Mouse (Mus musculus): ENCODE data around the gene Pak4. TPM values are rescaled to one million over a fixed set of nuclear protein-coding genes. Genes with fewer than 3 reads are reported as not detected.

Gene Pak4
- polyA plus RNA-seq, 1 experiment from 2014 or later = 17.9 TPM

- H3K9ac ChIP-seq = no peak overlapping the region
- H3K27ac ChIP-seq (replicated peaks) = no peak overlapping the region
- H3K9me3 ChIP-seq (replicated peaks) = no peaks in the 10 kb centered on the region
- no peak overlapping the region for H3K4me2 ChIP-seq
- 0 out of 2 replicates have a peak, but pooled peaks cover 11% of the 10 kb centered on the region for H3K36me3 ChIP-seq (replicated peaks)
- H3K4me3 ChIP-seq (replicated peaks) = no peak overlapping the region
- no peaks in the 10 kb centered on the region for H3K27me3 ChIP-seq
- ATAC-seq (ENCODE audit: insufficient read depth) = no peak
- H3K4me1 ChIP-seq (replicated peaks) = peaks cover 90% of the 10 kb centered on the region
Measured at GRCm38 (mm10) chr7:28587644-28588043, 10.3 kb downstream of the Pak4 start.

DNA sequence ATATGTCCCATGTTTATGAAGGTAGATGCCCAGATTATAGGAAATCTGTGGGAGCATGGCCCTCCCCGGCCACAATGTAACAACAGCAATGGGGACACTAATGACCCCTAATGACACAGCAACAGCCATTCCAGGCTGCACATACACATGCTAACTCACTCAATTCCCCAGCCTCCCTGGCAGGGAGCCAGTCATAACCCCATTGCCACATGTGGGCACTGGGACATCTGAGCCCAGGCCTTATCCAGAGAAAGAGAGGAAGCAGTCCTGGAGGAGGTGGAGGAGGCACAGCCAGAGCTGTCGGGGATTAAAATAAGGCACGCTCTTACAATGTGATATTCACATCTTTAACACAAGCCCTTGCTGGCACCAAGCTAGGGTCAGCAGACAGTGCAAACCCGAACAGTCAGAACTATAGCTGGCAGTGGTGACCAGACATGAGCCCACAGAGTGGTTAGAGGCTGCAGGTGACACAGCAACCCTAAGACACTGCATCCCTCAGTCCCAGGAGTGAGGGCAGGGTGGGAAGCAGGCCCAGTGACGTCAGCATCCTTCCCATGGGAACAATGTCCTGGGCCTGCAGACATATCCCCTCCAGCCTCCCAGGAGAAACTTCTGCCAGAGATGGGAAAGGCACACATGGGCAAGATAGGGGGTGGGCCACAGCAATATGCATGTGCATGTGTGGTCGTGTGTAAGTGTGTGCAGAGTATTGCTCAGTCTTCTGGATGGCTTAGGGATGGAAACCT, 11.1 kb downstream of the Pak4 start:
- H3K4me2 ChIP-seq = no peak overlapping the region
- no peak overlapping the region for H3K4me3 ChIP-seq (replicated peaks)
- peaks cover 90% of the 10 kb centered on the region for H3K4me1 ChIP-seq (replicated peaks)
- 0 out of 2 replicates have a peak, but pooled peaks cover 8% of the 10 kb centered on the region for H3K36me3 ChIP-seq (replicated peaks)
- 69% methylated on average over 6 of the region's 6 CpGs for WGBS (ENCODE audit: insufficient replicate concordance)
- no peaks in the 10 kb centered on the region for H3K9me3 ChIP-seq (replicated peaks)
- H3K9ac ChIP-seq = no peak overlapping the region
- ATAC-seq (ENCODE audit: insufficient read depth) = no peak
- no peaks in the 10 kb centered on the region for H3K27me3 ChIP-seq
- peak overlapping the region; percentile 1; the same call in 1 of the 2 replicates for H3K27ac ChIP-seq (replicated peaks)

GRCm38 (mm10) chr7:28585001-28585400, 13.0 kb downstream of the Pak4 start:
- Histone ChIP-seq H3K36me3 (replicated peaks) (no peaks in the 10 kb centered on the region), H3K4me1 (replicated peaks) (peaks cover 90% of the 10 kb centered on the region), H3K9me3 (replicated peaks) (no peaks in the 10 kb centered on the region), H3K4me2 (peak overlapping the region; percentile 66), H3K4me3 (replicated peaks) (no peak overlapping the region), H3K27ac (replicated peaks) (peak overlapping the region; percentile 91), H3K27me3 (no peaks in the 10 kb centered on the region), H3K9ac (peak overlapping the region; percentile 41; the same call in 1 of the 2 replicates)
- WGBS (ENCODE audit: insufficient replicate concordance) = 68% methylated on average over 6 of the region's 6 CpGs
- ATAC-seq (ENCODE audit: insufficient read depth) = no peak

DNA sequence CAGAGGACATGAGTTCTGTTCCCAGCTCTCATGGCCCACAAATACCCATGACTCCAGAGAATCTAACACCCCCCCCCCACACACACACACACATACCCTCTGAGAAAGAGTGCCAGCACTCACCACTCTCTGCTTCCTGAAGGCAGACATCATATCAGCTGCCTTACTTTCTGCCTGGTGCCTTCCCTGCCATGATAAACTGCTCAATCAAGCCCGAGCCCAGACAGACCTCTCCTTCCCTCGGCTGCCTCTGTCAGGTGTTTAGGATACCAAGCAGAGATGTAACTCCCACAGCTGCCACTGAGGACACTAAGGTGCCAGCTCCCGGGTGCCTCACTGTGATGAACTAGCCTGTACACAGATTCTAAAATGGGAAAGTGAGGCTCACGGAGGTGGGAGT, 13.5 kb downstream of the Pak4 start:
- Histone ChIP-seq H3K4me1 (replicated peaks) (peaks cover 92% of the 10 kb centered on the region), H3K27me3 (no peaks in the 10 kb centered on the region), H3K36me3 (replicated peaks) (no peaks in the 10 kb centered on the region), H3K4me2 (peak overlapping the region; percentile 66), H3K27ac (replicated peaks) (peak overlapping the region; percentile 91), H3K4me3 (replicated peaks) (no peak overlapping the region; the same call in 1 of the 2 replicates), H3K9ac (peak overlapping the region; percentile 41), H3K9me3 (replicated peaks) (no peaks in the 10 kb centered on the region)
- WGBS (ENCODE audit: insufficient replicate concordance) = 14% methylated on average over 4 of the region's 4 CpGs
- peak; percentile 42 for ATAC-seq (ENCODE audit: insufficient read depth)

DNA sequence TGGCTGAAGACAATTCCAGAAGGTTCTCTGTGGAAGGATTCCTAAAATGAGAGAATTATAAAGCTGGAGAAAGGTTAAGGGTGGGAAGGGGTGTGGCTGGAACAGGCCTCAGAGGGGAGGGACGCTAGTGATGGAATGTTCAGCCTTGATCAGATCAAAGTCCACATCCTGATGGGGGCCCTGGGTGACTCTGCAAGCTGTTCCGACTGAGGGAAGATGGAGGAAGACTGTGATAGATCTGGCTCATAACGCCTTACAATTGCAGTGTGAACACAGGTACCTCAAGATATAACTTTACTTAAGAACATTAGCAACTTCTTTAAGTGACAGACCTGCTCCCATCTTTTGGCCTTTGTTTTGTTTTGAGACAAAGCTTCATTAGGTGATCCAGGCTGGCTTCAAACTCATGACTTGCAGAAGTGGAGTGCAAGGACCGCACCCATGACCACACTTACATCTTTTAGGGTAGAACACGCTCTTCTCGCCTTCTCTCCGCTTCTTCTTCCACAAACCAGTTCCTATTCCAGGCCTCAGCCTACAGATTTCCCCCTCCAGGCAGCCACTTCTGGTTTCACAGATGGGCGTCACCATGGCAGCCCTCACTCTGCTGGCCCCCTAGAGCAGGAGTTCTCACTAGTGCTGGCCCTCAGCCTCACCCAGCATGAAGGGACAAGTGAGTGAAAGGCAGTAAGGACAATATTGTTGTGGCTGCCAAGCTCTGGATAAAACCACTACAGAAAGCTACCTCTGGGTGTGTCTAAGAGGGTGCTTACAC, 14.2 kb downstream of the Pak4 start:
- Histone ChIP-seq H3K4me3 (replicated peaks) (peak overlapping the region; percentile 12), H3K36me3 (replicated peaks) (peaks cover 7% of the 10 kb centered on the region; the same call in 1 of the 2 replicates), H3K27me3 (no peaks in the 10 kb centered on the region), H3K4me1 (replicated peaks) (peaks cover 99% of the 10 kb centered on the region), H3K9ac (peak overlapping the region; percentile 41), H3K9me3 (replicated peaks) (no peaks in the 10 kb centered on the region), H3K4me2 (peak overlapping the region; percentile 66), H3K27ac (replicated peaks) (peak overlapping the region; percentile 91)
- ATAC-seq (ENCODE audit: insufficient read depth) = peak; percentile 51
- WGBS (ENCODE audit: insufficient replicate concordance) = 42% methylated on average over 8 of the region's 8 CpGs

DNA sequence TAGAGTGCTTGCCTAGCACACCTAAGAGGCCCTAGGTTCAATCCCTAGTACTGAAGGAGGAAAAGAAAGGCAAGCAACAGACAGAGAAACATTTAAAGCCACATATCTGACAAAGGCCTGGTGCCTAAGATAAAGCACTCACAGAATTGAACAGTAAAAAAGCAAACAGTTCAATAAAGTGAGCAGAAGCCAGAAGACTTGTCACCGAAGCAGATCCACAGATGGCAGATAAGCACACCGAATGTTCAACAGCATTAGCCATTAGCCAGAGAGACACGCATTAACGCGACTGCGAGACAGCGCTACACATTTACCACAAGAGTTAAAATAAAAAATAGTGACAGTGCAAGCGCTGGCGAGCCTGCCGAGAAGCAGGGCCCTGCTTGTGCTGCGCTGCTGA, 15.1 kb downstream of the Pak4 start:
- Histone ChIP-seq H3K4me3 (replicated peaks) (peak overlapping the region; percentile 12; the same call in 1 of the 2 replicates), H3K4me1 (replicated peaks) (peaks cover 99% of the 10 kb centered on the region), H3K9me3 (replicated peaks) (no peaks in the 10 kb centered on the region), H3K36me3 (replicated peaks) (peaks cover 9% of the 10 kb centered on the region; the same call in 1 of the 2 replicates), H3K27me3 (no peaks in the 10 kb centered on the region), H3K4me2 (peak overlapping the region; percentile 66), H3K9ac (peak overlapping the region; percentile 30; the same call in 1 of the 2 replicates), H3K27ac (replicated peaks) (peak overlapping the region; percentile 91)
- WGBS (ENCODE audit: insufficient replicate concordance) = 13% methylated on average over 11 of the region's 11 CpGs
- 0 out of 2 replicates have a peak, but pooled peaks have one; percentile 1 for ATAC-seq (ENCODE audit: insufficient read depth)

GRCm38 (mm10) chr7:28581721-28582120, 16.3 kb downstream of the Pak4 start:
- peak overlapping the region; percentile 21 for H3K4me3 ChIP-seq (replicated peaks)
- peak overlapping the region; percentile 91 for H3K27ac ChIP-seq (replicated peaks)
- peak overlapping the region; percentile 55 for H3K9ac ChIP-seq
- peaks cover 9% of the 10 kb centered on the region; the same call in 1 of the 2 replicates for H3K36me3 ChIP-seq (replicated peaks)
- peak; percentile 85 for ATAC-seq (ENCODE audit: insufficient read depth)
- H3K9me3 ChIP-seq (replicated peaks) = no peaks in the 10 kb centered on the region
- peak overlapping the region; percentile 66 for H3K4me2 ChIP-seq
- H3K4me1 ChIP-seq (replicated peaks) = peaks cover 99% of the 10 kb centered on the region
- WGBS (ENCODE audit: insufficient replicate concordance) = 25% methylated on average over 4 of the region's 4 CpGs
- no peaks in the 10 kb centered on the region for H3K27me3 ChIP-seq

DNA sequence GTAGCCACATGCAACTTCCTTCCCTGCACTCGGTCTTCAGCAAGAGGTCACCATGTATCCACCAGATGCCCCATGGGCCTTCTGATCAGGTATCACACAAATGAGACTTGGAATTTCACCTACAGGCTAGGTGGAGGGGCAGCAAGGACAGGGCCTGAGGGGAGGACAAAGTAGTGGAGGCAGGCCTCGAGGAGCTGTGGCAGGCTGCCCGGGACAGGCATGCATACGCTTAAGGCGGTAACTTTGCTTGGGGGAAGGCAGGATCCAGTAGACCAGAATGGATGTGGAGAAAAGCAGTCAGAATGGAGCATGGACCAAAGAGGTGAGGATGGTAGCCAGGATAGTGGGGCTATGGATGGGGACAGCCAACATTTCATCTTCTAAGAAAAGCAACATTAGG, 18.2 kb downstream of the Pak4 start:
- Histone ChIP-seq H3K4me1 (replicated peaks) (peaks cover 100% of the 10 kb centered on the region), H3K27ac (replicated peaks) (no peak overlapping the region)

GRCm38 (mm10) chr7:28578543-28579053, 19.4 kb downstream of the Pak4 start:
- H3K36me3 ChIP-seq (replicated peaks) = peaks cover 9% of the 10 kb centered on the region; the same call in 1 of the 2 replicates
- H3K9me3 ChIP-seq (replicated peaks) = no peaks in the 10 kb centered on the region
- no peaks in the 10 kb centered on the region for H3K27me3 ChIP-seq
- no peak overlapping the region for H3K4me3 ChIP-seq (replicated peaks)
- H3K4me1 ChIP-seq (replicated peaks) = peaks cover 100% of the 10 kb centered on the region
- peak overlapping the region; percentile 10; the same call in 1 of the 2 replicates for H3K9ac ChIP-seq
- H3K4me2 ChIP-seq = no peak overlapping the region
- WGBS (ENCODE audit: insufficient replicate concordance) = 63% methylated on average over 5 of the region's 5 CpGs
- H3K27ac ChIP-seq (replicated peaks) = peak overlapping the region; percentile 46; the same call in 1 of the 2 replicates
- ATAC-seq (ENCODE audit: insufficient read depth) = no peak

More for the DNA sequence above, 18.2 kb downstream of the Pak4 start:
- ATAC-seq (ENCODE audit: insufficient read depth) = no peak
- H3K9me3 ChIP-seq (replicated peaks) = no peaks in the 10 kb centered on the region
- H3K4me2 ChIP-seq = no peak overlapping the region
- no peaks in the 10 kb centered on the region for H3K27me3 ChIP-seq
- peaks cover 9% of the 10 kb centered on the region; the same call in 1 of the 2 replicates for H3K36me3 ChIP-seq (replicated peaks)
- H3K4me3 ChIP-seq (replicated peaks) = no peak overlapping the region
- 70% methylated on average over 5 of the region's 5 CpGs for WGBS (ENCODE audit: insufficient replicate concordance)
- H3K9ac ChIP-seq = no peak overlapping the region

GRCm38 (mm10) chr7:28577826-28578542, 20.0 kb downstream of the Pak4 start:
- Histone ChIP-seq H3K4me2 (no peak overlapping the region), H3K4me3 (replicated peaks) (no peak overlapping the region), H3K4me1 (replicated peaks) (peaks cover 100% of the 10 kb centered on the region), H3K9ac (peak overlapping the region; percentile 0; the same call in 1 of the 2 replicates), H3K9me3 (replicated peaks) (no peaks in the 10 kb centered on the region), H3K36me3 (replicated peaks) (peaks cover 9% of the 10 kb centered on the region; the same call in 1 of the 2 replicates), H3K27ac (replicated peaks) (peak overlapping the region; percentile 78), H3K27me3 (no peaks in the 10 kb centered on the region)
- WGBS (ENCODE audit: insufficient replicate concordance) = 77% methylated on average over 9 of the region's 9 CpGs
- ATAC-seq (ENCODE audit: insufficient read depth) = no peak
